Mouse (Mus musculus) ES-Bruce4 (cell line): Measurements from ENCODE around the gene AW822073. TPM values are rescaled to one million over a fixed set of nuclear protein-coding genes. Genes with fewer than 3 reads are reported as not detected.

Experiments
- H3K27ac ChIP-seq: 2 replicates; pipeline ENCODE4 v1.5.1; 2012; ENCODE audit warnings: low read length, inconsistent platforms; ENCODE audit not compliant: insufficient read depth
- H3K27me3 ChIP-seq: 2 replicates; pipeline ENCODE4 v1.6.1; 2012; ENCODE audit warnings: mild to moderate bottlenecking, low read length, inconsistent platforms; ENCODE audit not compliant: control insufficient read depth, poor library complexity, insufficient read depth, severe bottlenecking
- H3K36me3 ChIP-seq: 2 replicates; pipeline ENCODE4 v1.6.1; 2012; ENCODE audit warnings: inconsistent platforms, mild to moderate bottlenecking, low read length, moderate library complexity; ENCODE audit not compliant: control insufficient read depth, poor library complexity, insufficient read depth, severe bottlenecking
- H3K4me1 ChIP-seq: one replicate; pipeline ENCODE4 v1.8.1; 2011; ENCODE audit warnings: low read length; ENCODE audit not compliant: control insufficient read depth, insufficient read depth
- H3K4me3 ChIP-seq: 2 replicates; pipeline ENCODE4 v1.5.1; 2011; ENCODE audit warnings: low read depth, mild to moderate bottlenecking, low read length
- H3K9ac ChIP-seq: 2 replicates; pipeline ENCODE4 v1.6.1; 2012; ENCODE audit warnings: low read depth, mild to moderate bottlenecking, inconsistent platforms; ENCODE audit not compliant: poor library complexity, severe bottlenecking
- H3K9me3 ChIP-seq: replicated peaks from 2 replicates; pipeline ENCODE4 v1.6.1; 2012; ENCODE audit warnings: mild to moderate bottlenecking, low read length, inconsistent platforms; ENCODE audit not compliant: control insufficient read depth, poor library complexity, insufficient read depth, severe bottlenecking
- CTCF ChIP-seq: IDR thresholded peaks from one replicate; pipeline ENCODE4 v1.8.1; 2011; ENCODE audit warnings: low read depth, low read length
- EP300 ChIP-seq: IDR thresholded peaks from 2 replicates; pipeline ENCODE4 v1.6.1; 2011; ENCODE audit warnings: low read depth, low read length; ENCODE audit not compliant: insufficient read depth
- POLR2A ChIP-seq: IDR thresholded peaks from one replicate; pipeline ENCODE4 v1.8.1; 2011; ENCODE audit warnings: low read length; ENCODE audit not compliant: insufficient read depth
- polyA plus RNA-seq: library from polyadenylated mRNA; stranded (reverse); fragments of >200 nt; gene quantifications from 2 replicates; pipeline ENCODE4 v1.2.4, GENCODE M21; 2011; ENCODE audit warnings: low read depth; ENCODE audit not compliant: missing spikeins, insufficient read depth, insufficient read length

Gene AW822073
- polyA plus RNA-seq, 1 experiment: not detected

DNA sequence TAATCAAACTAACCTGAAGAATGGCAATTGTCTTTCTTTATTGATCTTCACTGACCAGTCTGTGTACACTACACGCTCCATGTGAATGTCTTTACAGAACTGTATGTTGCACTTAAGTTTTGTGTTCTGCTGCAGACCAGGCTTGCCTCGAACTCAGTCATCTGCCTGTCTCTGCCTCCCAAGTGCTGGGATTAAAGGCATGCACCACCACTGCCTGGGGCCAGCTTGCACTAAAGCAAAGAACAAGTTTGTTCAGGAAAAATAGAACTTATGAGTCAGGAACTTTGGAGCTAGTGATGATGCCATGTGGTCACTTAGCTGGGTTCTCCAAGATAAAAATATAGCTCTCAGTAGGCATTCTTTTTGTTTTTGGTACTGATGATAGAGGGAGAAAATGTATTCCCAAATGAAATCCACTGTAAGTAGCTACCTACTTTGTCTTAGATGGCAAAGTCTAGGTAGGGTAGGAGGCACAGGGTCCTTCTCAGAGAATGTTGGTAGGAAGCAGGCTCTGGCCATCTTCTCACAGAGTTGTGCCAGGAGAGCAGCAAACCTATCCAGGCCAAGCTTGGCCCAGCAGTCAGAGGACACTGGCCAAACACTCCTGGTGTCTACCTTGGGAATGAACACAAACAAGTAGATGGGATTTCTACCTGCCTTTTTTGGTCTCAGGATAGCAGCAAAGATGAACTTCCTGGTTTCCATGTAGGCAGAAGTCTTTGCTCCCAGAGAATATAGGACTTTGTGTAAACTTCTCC, 14.8 kb downstream of the AW822073 start:
- peaks cover 1% of the 10 kb centered on the region; the same call in 1 of the 2 replicates for H3K27me3 ChIP-seq
- no peaks in the 10 kb centered on the region for H3K36me3 ChIP-seq
- H3K27ac ChIP-seq: no peak overlapping the region
- H3K4me3 ChIP-seq: no peak overlapping the region
- H3K9ac ChIP-seq: no peak overlapping the region
- TF ChIP-seq CTCF (no peak), EP300 (no peak), POLR2A (no peak)
- H3K9me3 ChIP-seq: peaks cover 8% of the 10 kb centered on the region
- no peaks in the 10 kb centered on the region for H3K4me1 ChIP-seq

DNA sequence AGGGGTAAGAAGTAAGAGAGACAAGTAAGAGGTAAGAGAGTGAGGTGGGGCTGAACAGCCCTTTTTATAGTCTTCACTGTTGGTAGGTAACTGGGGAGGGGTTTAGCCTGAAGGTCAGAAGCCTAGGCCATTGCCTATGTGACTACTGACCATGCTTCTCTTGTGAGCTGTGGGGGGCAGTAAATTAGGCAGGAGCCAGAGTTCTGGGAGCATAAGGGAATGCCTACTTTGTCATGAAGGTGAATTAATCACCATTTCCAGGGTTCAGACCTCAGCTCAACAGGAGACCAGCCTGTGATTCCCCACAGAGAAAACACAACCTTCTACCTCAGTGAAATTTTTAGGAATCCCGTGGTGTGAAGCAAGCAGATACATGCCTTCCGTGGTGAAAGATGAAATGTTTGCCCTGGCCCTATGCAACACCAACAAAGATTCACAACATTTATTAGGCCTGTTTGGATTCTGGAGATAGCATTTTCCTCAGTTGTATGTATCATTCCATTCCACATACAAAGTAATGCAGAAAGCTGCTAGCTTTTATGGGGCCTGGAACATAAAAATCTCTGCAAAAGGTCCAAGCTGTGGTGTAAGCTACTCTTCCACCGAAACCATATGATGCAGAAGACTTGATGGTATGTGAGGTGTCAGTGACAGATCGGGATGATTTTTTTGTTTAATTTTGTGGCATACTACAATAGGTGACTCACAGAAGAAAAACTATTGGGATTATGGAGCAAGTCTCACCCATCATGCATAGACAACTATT, 17.9 kb downstream of the AW822073 start:
- no peak overlapping the region for H3K27ac ChIP-seq
- peaks cover 8% of the 10 kb centered on the region for H3K9me3 ChIP-seq
- TF ChIP-seq CTCF: no peak
- TF ChIP-seq EP300: no peak
- TF ChIP-seq POLR2A: no peak
- peaks cover 1% of the 10 kb centered on the region; the same call in 1 of the 2 replicates for H3K27me3 ChIP-seq
- H3K9ac ChIP-seq: no peak overlapping the region
- H3K36me3 ChIP-seq: no peaks in the 10 kb centered on the region
- no peak overlapping the region for H3K4me3 ChIP-seq
- no peaks in the 10 kb centered on the region for H3K4me1 ChIP-seq

- peaks cover 8% of the 10 kb centered on the region for H3K9me3 ChIP-seq
- no peak overlapping the region for H3K4me3 ChIP-seq
- no peaks in the 10 kb centered on the region for H3K4me1 ChIP-seq
- TF ChIP-seq POLR2A (no peak), CTCF (no peak), EP300 (no peak)
- no peak overlapping the region for H3K9ac ChIP-seq
- H3K36me3 ChIP-seq: no peaks in the 10 kb centered on the region
- peaks cover 1% of the 10 kb centered on the region; the same call in 1 of the 2 replicates for H3K27me3 ChIP-seq
- H3K27ac ChIP-seq: no peak overlapping the region
Measured at GRCm38 (mm10) chr10:58205986-58206385, 18.7 kb downstream of the AW822073 start.

Other genes starting within 250 kb of the AW822073 start
- not detected in 2 replicates for gene Duxf3, start 7.7 kb upstream of the AW822073 start, polyA plus RNA-seq
- gene Gm4981, start 11.8 kb upstream of the AW822073 start, polyA plus RNA-seq: not detected in 2 replicates
- 21.0 and 22.5 TPM in 2 replicates for gene Gcc2, start 30.6 kb upstream of the AW822073 start, polyA plus RNA-seq
- gene Lims1, start 98.5 kb upstream of the AW822073 start, polyA plus RNA-seq: 58.2 and 58.5 TPM in 2 replicates
- 102 and 114 TPM in 2 replicates for gene Ranbp2, start 222.0 kb upstream of the AW822073 start, polyA plus RNA-seq